Mouse (Mus musculus): ENCODE data around the gene Kansl1.

The Kansl1 gene

GRCm38 (mm10) chr11:104436394-104436954 is 32.2 kb downstream of the Kansl1 start:
- DNase-seq, result no peak

DNA sequence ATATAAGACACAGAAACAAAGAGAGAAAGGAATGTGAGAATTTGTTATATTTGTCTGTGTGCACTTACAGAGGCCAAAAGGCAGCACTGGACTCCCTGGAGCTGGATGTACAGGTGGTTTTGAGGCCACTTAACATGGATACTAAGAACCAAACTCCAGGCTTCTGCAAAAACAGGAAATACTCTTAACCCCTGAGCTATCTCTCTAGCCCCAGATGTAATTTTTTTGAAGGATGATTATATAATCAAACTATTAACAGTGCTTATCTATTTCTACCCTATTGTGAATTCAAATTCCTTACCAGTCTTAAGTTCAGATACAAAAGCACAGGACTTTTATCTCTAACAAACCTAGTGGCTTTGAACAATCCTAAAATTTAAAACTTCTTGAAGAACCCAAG is 32.9 kb downstream of the Kansl1 start:
- no peak for DNase-seq

DNA sequence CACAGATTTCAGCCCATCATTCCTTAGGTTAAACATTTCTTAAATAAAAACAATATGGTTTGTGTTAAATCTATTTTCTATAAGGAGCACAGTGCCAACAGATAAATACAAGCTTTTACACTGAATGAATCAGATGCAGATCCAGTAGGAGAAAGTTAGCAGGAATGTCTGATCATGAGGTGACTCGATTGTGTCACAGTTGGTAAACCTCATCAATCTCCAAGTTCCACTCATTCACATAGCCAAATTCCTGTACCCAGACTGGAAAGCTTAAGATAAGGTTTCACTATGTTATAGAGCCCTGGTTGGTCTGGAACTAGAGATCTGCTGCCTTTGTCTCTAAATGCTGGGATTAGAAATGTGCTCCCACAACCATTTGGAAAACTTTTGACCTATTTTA is 33.5 kb downstream of the Kansl1 start:
- DNase-seq, result no peak

DNA sequence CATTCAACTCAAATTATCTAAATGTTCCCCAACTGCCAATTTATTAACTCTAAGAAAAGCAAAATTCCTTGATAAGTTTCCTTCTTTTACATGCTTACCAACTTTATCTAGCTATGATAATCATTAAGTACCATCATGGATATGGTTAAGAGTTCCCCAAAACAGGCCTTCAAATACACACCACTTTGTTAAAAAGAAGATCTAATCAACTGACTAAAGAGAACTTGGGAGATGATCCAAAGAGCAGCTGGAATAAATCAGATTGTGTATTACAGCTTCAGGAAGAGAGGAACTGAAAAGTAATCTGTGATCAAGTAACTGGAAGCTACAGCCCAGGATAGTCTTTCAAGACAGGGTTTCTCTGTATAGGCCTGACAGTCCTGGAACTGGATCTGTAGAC is 36.4 kb downstream of the Kansl1 start:
- DNase-seq, result no peak

- no peak for DNase-seq
Measured at GRCm38 (mm10) chr11:104431807-104432206, 36.9 kb downstream of the Kansl1 start.

- DNase-seq, result no peak
Measured at GRCm38 (mm10) chr11:104424727-104425416, 43.8 kb downstream of the Kansl1 start.

DNA sequence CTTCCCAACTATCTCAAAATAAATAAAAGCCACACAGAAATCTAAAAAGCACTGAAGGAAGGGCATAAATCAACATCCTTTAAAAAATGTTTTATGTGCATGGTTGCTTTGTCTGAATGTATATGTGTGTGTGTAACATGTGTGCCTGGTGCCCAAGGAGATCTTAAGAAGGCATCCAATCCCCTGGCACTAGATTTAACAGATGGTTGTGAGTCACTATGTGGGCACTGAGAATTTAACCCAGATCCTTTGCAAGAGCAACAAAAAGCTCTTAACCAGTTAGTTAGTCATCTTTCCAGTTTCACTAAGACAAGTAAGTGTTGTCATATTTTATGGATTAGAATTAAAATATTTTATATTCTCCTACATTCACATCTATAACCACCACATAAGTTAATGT is 56.4 kb downstream of the Kansl1 start:
- no peak for DNase-seq

DNA sequence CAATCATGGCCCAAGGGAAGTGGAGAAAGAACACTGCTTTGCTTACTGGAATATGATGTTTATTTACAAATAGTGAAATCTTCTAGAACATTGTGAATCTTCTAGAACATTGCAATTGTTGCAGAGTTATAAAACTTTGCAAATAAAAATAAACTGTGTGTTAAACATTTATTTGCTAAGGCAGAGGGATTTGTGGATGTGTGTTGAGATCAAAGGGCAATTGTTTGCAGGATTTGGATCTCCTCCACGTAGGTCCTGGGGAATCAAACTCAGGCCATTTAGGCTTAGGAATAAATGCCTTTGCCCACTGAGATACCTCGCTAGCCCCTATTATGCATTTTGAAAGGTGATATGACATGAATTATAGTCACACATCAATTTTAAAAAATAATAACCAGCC is 61.3 kb downstream of the Kansl1 start:
- no peak for DNase-seq

DNA sequence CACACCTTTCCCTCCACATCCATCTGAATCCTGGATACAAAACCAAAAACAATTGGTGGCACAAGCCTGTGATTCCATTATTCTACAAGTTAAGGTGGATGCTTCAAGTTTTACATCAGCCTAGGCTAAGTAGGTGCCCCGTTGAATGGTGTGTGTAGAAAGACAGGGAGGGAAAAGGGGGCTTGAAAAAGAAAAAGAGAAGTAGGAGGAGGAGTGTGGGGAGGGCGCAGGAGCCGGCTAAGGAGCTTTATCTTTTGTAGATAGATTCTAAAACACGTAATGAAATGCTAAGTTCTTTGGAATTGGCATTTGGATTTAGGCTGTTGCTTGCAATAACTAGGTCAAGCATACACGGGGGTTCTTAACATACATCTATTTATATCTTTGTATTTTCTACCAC is 67.7 kb downstream of the Kansl1 start:
- DNase-seq, result no peak

- no peak for DNase-seq
Measured at GRCm38 (mm10) chr11:104399459-104400216, 69.0 kb downstream of the Kansl1 start.

GRCm38 (mm10) chr11:104395648-104396047 is 73.0 kb downstream of the Kansl1 start:
- no peak for DNase-seq

DNA sequence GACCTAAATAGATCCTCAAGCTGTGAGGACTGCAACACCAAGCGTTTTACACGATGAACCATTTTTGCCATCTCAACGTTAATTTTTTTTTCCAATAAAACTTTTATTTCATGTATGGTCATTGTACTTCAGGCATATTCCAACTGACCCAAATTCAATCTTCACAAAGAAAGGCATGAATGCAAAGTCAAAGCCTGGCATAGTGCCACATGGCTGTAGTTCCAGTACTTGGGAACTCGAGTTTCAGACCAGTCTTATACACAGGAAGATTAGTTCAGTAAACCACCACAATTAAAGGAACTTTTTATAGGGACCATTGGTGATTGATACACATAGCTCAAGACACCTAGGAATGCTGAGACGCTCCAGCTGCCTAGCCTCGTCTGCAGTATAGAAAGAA is 75.5 kb downstream of the Kansl1 start:
- DNase-seq, result peak; percentile 18

- no peak for DNase-seq
Measured at GRCm38 (mm10) chr11:104392153-104392552, 76.5 kb downstream of the Kansl1 start.

GRCm38 (mm10) chr11:104387284-104387683 is 81.4 kb downstream of the Kansl1 start:
- no peak for DNase-seq

DNA sequence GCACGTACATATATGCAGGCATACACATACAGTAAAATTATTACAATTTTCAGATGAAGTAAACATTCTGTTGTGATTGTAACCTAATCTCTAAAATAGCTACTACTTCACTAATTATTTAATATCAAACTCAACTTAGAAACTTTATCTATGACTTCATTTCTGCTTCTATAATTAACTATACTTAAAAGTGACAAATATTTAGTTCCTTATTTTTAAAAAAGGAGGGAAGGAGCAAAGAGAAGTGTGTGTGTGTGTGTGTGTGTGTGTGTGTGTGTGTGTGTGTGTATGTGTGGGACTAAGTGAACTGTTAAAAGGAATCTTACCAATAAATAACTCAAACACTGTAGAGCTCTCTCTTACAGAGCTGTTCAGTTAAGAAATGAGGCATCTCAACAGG is 82.1 kb downstream of the Kansl1 start:
- DNase-seq, result no peak

DNA sequence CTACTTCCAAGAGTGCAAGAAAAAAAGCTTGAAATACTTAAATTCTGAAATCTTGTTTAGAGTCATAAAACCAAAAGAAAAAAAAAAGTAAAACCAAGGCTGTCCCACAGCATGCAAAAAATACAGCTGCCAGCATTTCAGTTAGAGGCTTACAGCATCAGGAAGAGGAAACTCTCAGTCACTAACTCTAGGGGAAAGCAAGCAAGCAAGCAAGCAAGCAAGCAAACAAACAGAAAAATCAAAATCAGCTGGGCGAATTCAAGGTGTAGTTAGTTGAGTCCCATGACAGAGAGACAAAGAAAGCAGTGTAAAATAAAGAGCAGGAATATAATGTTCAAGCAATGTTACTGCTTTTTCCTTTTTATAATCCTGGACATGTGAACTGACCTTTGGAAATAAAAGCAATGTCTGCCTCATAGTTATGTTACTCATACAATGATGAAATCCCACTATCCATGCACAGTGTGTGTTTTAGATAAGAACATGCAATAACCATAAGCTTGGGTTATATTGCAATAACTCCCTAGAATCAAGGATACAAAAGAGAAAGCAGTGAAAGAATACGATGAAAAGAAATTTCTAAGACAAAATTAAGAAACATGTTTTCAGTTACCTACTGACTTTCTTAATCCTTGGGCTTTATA is 85.4 kb downstream of the Kansl1 start:
- no peak for DNase-seq

DNA sequence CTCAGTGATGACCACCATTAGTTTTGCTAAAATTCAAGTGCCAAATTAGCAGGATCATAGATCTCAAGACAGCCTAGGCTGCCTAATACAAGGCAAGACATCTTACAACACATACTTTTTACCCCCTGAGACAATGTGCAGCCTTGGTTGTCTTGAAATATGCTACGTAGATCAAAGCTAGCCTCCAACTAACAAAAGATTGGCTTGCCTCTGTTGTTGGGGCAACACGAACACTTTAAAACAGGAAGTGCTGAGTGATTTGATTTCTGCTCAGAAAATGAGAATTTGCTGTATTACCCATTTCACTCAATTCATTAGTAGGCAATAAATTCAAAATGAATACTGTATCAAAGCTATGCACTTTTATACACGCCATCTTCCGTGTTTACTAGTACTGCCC is 86.8 kb downstream of the Kansl1 start:
- DNase-seq, result no peak

GRCm38 (mm10) chr11:104379635-104380034 is 89.0 kb downstream of the Kansl1 start:
- DNase-seq, result no peak

- no peak for DNase-seq
Measured at GRCm38 (mm10) chr11:104376291-104376690, 92.4 kb downstream of the Kansl1 start.

DNA sequence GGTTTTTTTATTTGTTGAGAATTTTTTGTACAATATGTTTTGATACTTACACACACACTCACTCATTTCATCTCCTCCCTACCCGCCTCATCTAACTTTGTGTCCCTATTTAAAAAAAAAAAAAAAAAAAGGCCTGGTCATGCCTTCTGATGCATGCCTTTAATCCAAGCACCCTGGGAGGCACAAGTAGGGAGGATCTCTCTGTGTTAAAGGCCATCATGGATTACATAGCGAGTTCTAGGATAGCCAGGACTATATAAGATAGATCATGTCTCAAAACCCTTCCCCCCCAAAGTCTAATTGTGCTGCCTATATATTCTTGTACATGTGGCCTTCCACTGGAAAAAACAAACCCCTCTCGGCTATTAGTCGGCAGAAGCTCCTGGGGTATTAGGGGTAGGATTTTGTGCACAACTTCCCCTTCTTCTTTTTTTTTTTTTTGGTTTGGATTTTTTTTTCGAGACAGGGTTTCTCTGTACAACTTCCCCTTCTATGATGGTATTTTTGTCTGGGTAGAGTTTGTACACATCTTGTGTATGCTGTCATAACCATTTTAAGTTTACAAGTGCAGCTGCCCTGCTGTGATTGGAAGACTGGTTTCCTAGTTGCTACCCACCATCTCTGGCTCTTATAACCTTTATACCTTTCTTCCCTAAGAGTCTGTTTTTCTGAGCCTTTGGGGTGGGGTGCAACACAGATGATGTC is 101.0 kb downstream of the Kansl1 start:
- DNase-seq, result no peak

GRCm38 (mm10) chr11:104363823-104364600 is 104.6 kb downstream of the Kansl1 start:
- DNase-seq, result no peak

DNA sequence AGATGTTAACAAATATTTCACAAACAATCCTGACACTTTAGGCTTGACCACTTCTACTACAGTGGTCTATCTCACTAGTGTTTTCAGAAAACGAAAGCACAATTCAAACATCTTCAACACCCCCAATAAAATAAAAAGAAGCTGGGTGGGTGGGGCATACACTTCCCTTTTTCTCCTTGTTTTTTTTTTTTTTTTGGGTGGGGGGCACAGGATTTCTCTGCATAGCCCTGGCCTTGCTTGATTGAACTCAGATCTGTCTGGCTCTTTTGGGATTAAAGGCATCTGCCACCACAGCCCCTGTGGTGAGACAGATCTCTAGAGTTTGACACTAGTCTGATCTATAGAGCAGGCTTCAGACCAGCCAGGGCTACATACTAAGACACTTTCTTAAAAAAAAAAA is 106.0 kb downstream of the Kansl1 start:
- DNase-seq, result no peak
